Mouse (Mus musculus): ENCODE measurements around the gene Ttc29. TPM values are rescaled to one million over a fixed set of nuclear protein-coding genes. Genes with fewer than 3 reads are reported as not detected.

The Ttc29 gene
- total and polyA plus RNA-seq, 2 experiments from 2014 or later: 1.0 to 5.3 TPM

- Histone ChIP-seq H3K36me3 (ENCODE audit: insufficient read depth, low read length) (no peaks in the 10 kb centered on the region), H3K9me3 (ENCODE audit: low read length) (no peaks in the 10 kb centered on the region), H3K27me3 (ENCODE audit: insufficient read depth, low read length) (no peaks in the 10 kb centered on the region), H3K4me1 (ENCODE audit: insufficient read depth, low read length) (no peaks in the 10 kb centered on the region), H3K4me2 (ENCODE audit: low read depth, low read length, poor library complexity, severe bottlenecking) (no peak overlapping the region), H3K4me3 (ENCODE audit: low read depth, low read length) (no peak overlapping the region), H3K9ac (replicated peaks; ENCODE audit: low read length, poor library complexity, severe bottlenecking) (no peak overlapping the region), H3K27ac (ENCODE audit: low read depth, low read length) (no peak overlapping the region)
- 78% methylated on average over 3 of the region's 3 CpGs for WGBS
- ATAC-seq (ENCODE audit: low FRiP score): no peak
- no peak for DNase-seq (ENCODE audit: low spot score)
- no peak for TF ChIP-seq CTCF (IDR thresholded peaks at IDR 0.05)
Observed at GRCm38 (mm10) chr8:78210424-78210823, 2.7 kb upstream of the Ttc29 start.

GRCm38 (mm10) chr8:78214645-78215044 lies 1.5 kb downstream of the Ttc29 start:
- peak; percentile 61 for ATAC-seq (ENCODE audit: low FRiP score)
- peak; percentile 48 for DNase-seq (ENCODE audit: low spot score)
- Histone ChIP-seq H3K4me2 (ENCODE audit: low read depth, low read length, poor library complexity, severe bottlenecking) (no peak overlapping the region), H3K9ac (replicated peaks; ENCODE audit: low read length, poor library complexity, severe bottlenecking) (no peak overlapping the region), H3K27me3 (ENCODE audit: insufficient read depth, low read length) (no peaks in the 10 kb centered on the region), H3K27ac (ENCODE audit: low read depth, low read length) (no peak overlapping the region), H3K36me3 (ENCODE audit: insufficient read depth, low read length) (no peaks in the 10 kb centered on the region), H3K4me3 (ENCODE audit: low read depth, low read length) (no peak overlapping the region), H3K9me3 (ENCODE audit: low read length) (no peaks in the 10 kb centered on the region), H3K4me1 (ENCODE audit: insufficient read depth, low read length) (no peaks in the 10 kb centered on the region)
- 19% methylated on average over 3 of the region's 3 CpGs for WGBS
- no peak for TF ChIP-seq CTCF (IDR thresholded peaks at IDR 0.05)

GRCm38 (mm10) chr8:78226087-78226486 lies 13.0 kb downstream of the Ttc29 start:
- H3K36me3 ChIP-seq (ENCODE audit: insufficient read depth, low read length): no peaks in the 10 kb centered on the region
- H3K9ac ChIP-seq (replicated peaks; ENCODE audit: low read length, poor library complexity, severe bottlenecking): no peak overlapping the region
- WGBS: 78% methylated on average over 4 of the region's 4 CpGs
- H3K9me3 ChIP-seq (ENCODE audit: low read length): no peaks in the 10 kb centered on the region
- no peaks in the 10 kb centered on the region for H3K27me3 ChIP-seq (ENCODE audit: insufficient read depth, low read length)
- ATAC-seq (ENCODE audit: low FRiP score): no peak
- no peak overlapping the region for H3K27ac ChIP-seq (ENCODE audit: low read depth, low read length)
- no peak overlapping the region for H3K4me3 ChIP-seq (ENCODE audit: low read depth, low read length)
- DNase-seq (ENCODE audit: low spot score): no peak
- TF ChIP-seq CTCF (IDR thresholded peaks at IDR 0.05): no peak
- no peak overlapping the region for H3K4me2 ChIP-seq (ENCODE audit: low read depth, low read length, poor library complexity, severe bottlenecking)
- H3K4me1 ChIP-seq (ENCODE audit: insufficient read depth, low read length): no peaks in the 10 kb centered on the region

GRCm38 (mm10) chr8:78230721-78231120 lies 17.6 kb downstream of the Ttc29 start:
- Histone ChIP-seq H3K36me3 (ENCODE audit: insufficient read depth, low read length) (no peaks in the 10 kb centered on the region), H3K27ac (ENCODE audit: low read depth, low read length) (no peak overlapping the region), H3K9ac (replicated peaks; ENCODE audit: low read length, poor library complexity, severe bottlenecking) (no peak overlapping the region), H3K27me3 (ENCODE audit: insufficient read depth, low read length) (no peaks in the 10 kb centered on the region), H3K4me3 (ENCODE audit: low read depth, low read length) (no peak overlapping the region), H3K4me1 (ENCODE audit: insufficient read depth, low read length) (no peaks in the 10 kb centered on the region), H3K9me3 (ENCODE audit: low read length) (no peaks in the 10 kb centered on the region), H3K4me2 (ENCODE audit: low read depth, low read length, poor library complexity, severe bottlenecking) (no peak overlapping the region)
- ATAC-seq (ENCODE audit: low FRiP score) (no peak), DNase-seq (ENCODE audit: low spot score) (no peak)
- WGBS: 42% methylated on average over 2 of the region's 2 CpGs
- TF ChIP-seq CTCF (IDR thresholded peaks at IDR 0.05): no peak

- Histone ChIP-seq H3K4me3 (ENCODE audit: low read depth, low read length) (peak overlapping the region; percentile 2; the same call in 1 of the 2 replicates), H3K9ac (replicated peaks; ENCODE audit: low read length, poor library complexity, severe bottlenecking) (no peak overlapping the region), H3K27me3 (ENCODE audit: insufficient read depth, low read length) (no peaks in the 10 kb centered on the region), H3K27ac (ENCODE audit: low read depth, low read length) (no peak overlapping the region), H3K9me3 (ENCODE audit: low read length) (no peaks in the 10 kb centered on the region), H3K36me3 (ENCODE audit: insufficient read depth, low read length) (no peaks in the 10 kb centered on the region), H3K4me1 (ENCODE audit: insufficient read depth, low read length) (no peaks in the 10 kb centered on the region), H3K4me2 (ENCODE audit: low read depth, low read length, poor library complexity, severe bottlenecking) (peak overlapping the region; percentile 40)
- DNase-seq (ENCODE audit: low spot score): no peak
- no peak for ATAC-seq (ENCODE audit: low FRiP score)
- no peak for TF ChIP-seq CTCF (IDR thresholded peaks at IDR 0.05)
- WGBS: 32% methylated on average over 14 of the region's 14 CpGs
Observed at GRCm38 (mm10) chr8:78232870-78233707, 20.0 kb downstream of the Ttc29 start.

- WGBS: 64% methylated on average over 7 of the region's 7 CpGs
Observed at GRCm38 (mm10) chr8:78233708-78234201, 20.7 kb downstream of the Ttc29 start.

More at GRCm38 (mm10) chr8:78233708-78234201, 20.7 kb downstream of the Ttc29 start:
- Histone ChIP-seq H3K4me2 (ENCODE audit: low read depth, low read length, poor library complexity, severe bottlenecking) (peak overlapping the region; percentile 40; the same call in 1 of the 2 replicates), H3K27ac (ENCODE audit: low read depth, low read length) (no peak overlapping the region), H3K27me3 (ENCODE audit: insufficient read depth, low read length) (no peaks in the 10 kb centered on the region), H3K4me1 (ENCODE audit: insufficient read depth, low read length) (no peaks in the 10 kb centered on the region), H3K4me3 (ENCODE audit: low read depth, low read length) (no peak overlapping the region), H3K9me3 (ENCODE audit: low read length) (no peaks in the 10 kb centered on the region), H3K36me3 (ENCODE audit: insufficient read depth, low read length) (no peaks in the 10 kb centered on the region), H3K9ac (replicated peaks; ENCODE audit: low read length, poor library complexity, severe bottlenecking) (no peak overlapping the region)
- ATAC-seq (ENCODE audit: low FRiP score) (no peak), DNase-seq (ENCODE audit: low spot score) (peak; percentile 10)
- no peak for TF ChIP-seq CTCF (IDR thresholded peaks at IDR 0.05)

Data from midbrain, postnatal 0 days (tissue).